Mouse (Mus musculus) lung, postnatal 10 days (tissue): Measurements from ENCODE around the gene Papolg.
"Not testable (repeated sequence)": the region's sequence is repeated elsewhere in the genome, so short reads cannot be mapped to it uniquely, and the experiment has no call there.

Experiments used
- DNase-seq: peaks from one replicate; pipeline ENCODE4 v3.0.0; 2021

Papolg gene

GRCm38 (mm10) chr11:23895060-23895426 lies at the start of gene Papolg:
Gene Papolg (minus strand): TSS chr11:23895253.
- DNase-seq, result peak; percentile 97

- peak; percentile 3 for DNase-seq
Observed at GRCm38 (mm10) chr11:23928146-23928545, 33.1 kb upstream of the Papolg start.

GRCm38 (mm10) chr11:23927643-23928042 lies 32.6 kb upstream of the Papolg start:
- no peak for DNase-seq

- not testable (repeated sequence) for DNase-seq
Observed at GRCm38 (mm10) chr11:23913824-23914223, 18.8 kb upstream of the Papolg start.

- DNase-seq, result no peak
Observed at GRCm38 (mm10) chr11:23903909-23904308, 8.9 kb upstream of the Papolg start.

- no peak for DNase-seq
Observed at GRCm38 (mm10) chr11:23894141-23895059, 653 bp downstream of the Papolg start.

- DNase-seq, result no peak
Observed at GRCm38 (mm10) chr11:23893556-23893955, 1.5 kb downstream of the Papolg start.

- no peak for DNase-seq
Observed at GRCm38 (mm10) chr11:23864326-23864725, 30.7 kb downstream of the Papolg start.

GRCm38 (mm10) chr11:23856723-23857112 lies 38.3 kb downstream of the Papolg start:
- DNase-seq, result no peak

- no peak for DNase-seq
Observed at GRCm38 (mm10) chr11:23856054-23856722, 38.9 kb downstream of the Papolg start.

- peak; percentile 83 for DNase-seq
Observed at GRCm38 (mm10) chr11:23855182-23855802, 39.8 kb downstream of the Papolg start.

- no peak for DNase-seq
Observed at GRCm38 (mm10) chr11:23853306-23853705, 41.7 kb downstream of the Papolg start.

- peak; percentile 17 for DNase-seq
Observed at GRCm38 (mm10) chr11:23846016-23846815, 48.8 kb downstream of the Papolg start.

GRCm38 (mm10) chr11:23823244-23823643 lies 71.8 kb downstream of the Papolg start:
- DNase-seq, result no peak

- DNase-seq, result no peak
Observed at GRCm38 (mm10) chr11:23821652-23822051, 73.4 kb downstream of the Papolg start.

- DNase-seq, result no peak
Observed at GRCm38 (mm10) chr11:23820977-23821376, 74.1 kb downstream of the Papolg start.

- no peak for DNase-seq
Observed at GRCm38 (mm10) chr11:23818745-23819144, 76.3 kb downstream of the Papolg start.
